In genomic region chr7:49252444-49252843, GRCm38 (mm10) we compare ENCODE assay signal across 27 mouse cellular contexts.
DNase-seq lines count a peak whose midpoint lies in the region; TF ChIP-seq lines count a peak whose summit lies in the region.
"Had no signal": no experiment of that assay in that cellular context is flagged by ENCODE, and none has a peak within 500 bp of the region (broad histone marks: within the 10 kb centered on the region; RNA-seq: fewer than 3 reads in every experiment).

No protein-coding gene starts in this region.

- H3K27me3 ChIP-seq in CH12.LX (replicated peaks), result peaks cover 60% of the 10 kb centered on the region

- no peaks in the 10 kb centered on the region for H3K79me2 ChIP-seq in CH12.LX (replicated peaks; ENCODE audit: control insufficient read depth, extremely low read depth, insufficient read depth, poor library complexity, severe bottlenecking)

- peak; percentile 54; the same call in 1 of the 2 replicates for TF ChIP-seq EP300 in CH12.LX (IDR thresholded peaks at IDR 0.05; ENCODE audit: low read length)

- dilution Hi-C loops in CH12.LX (cut with MboI; ENCODE audit: extremely low pct_ligation_motif_present, extremely low pct_unique_long_range_greater_than_20kb, low sequenced_read_pairs), result no loop called here

- H3K4me1 ChIP-seq in CH12.LX (ENCODE audit: control insufficient read depth in 1 of 2, insufficient read depth in 2 of 2), result 0 out of 4 replicates have a peak, but pooled peaks cover 0 to 2% of the 10 kb centered on the region in 2 experiments
- H3K4me1 ChIP-seq in brown adipose tissue, adult 24 weeks (ENCODE audit: control insufficient read depth, insufficient read depth, insufficient read length, low read length), result no peaks in the 10 kb centered on the region; the same call in 1 of the 2 replicates

- no peaks in the 10 kb centered on the region for H3K36me3 ChIP-seq in CH12.LX (replicated peaks in 1 of 2; ENCODE audit: control insufficient read depth in 1 of 2, insufficient read depth in 1 of 2, low read length in 1 of 2)
- H3K36me3 ChIP-seq: embryonic facial prominence, embryonic 13.5 days; forebrain, embryonic 12.5 days; heart, embryonic 13.5 days; intestine, embryonic 15.5 days; limb, embryonic 12.5 days; liver, embryonic 15.5 days; midbrain, embryonic 13.5 days; neural tube, embryonic 13.5 days had no signal

- no peak for TF ChIP-seq POLR2A in CH12.LX (IDR thresholded peaks at IDR 0.05; ENCODE audit: low read depth, low read length)

- H3K4me3 ChIP-seq in layer of hippocampus, adult 2 months, result no peak overlapping the region
- no peak overlapping the region for H3K4me3 ChIP-seq in CH12.LX (replicated peaks in 1 of 3; ENCODE audit: low read depth in 2 of 3, low read length in 2 of 3, poor library complexity in 1 of 3)
- H3K4me3 ChIP-seq in brown adipose tissue, adult 24 weeks (ENCODE audit: insufficient read depth, low read depth, low read length), result no peak overlapping the region
- H3K4me3 ChIP-seq: embryonic facial prominence, embryonic 13.5 days; forebrain, embryonic 12.5 days; heart, adult 2 months; heart, embryonic 13.5 days; intestine, embryonic 15.5 days; limb, embryonic 12.5 days; liver, embryonic 15.5 days; midbrain, embryonic 13.5 days; neural tube, embryonic 13.5 days had no signal

- no peak for TF ChIP-seq RAD21 in CH12.LX (IDR thresholded peaks at IDR 0.05; ENCODE audit: low read depth, low read length)

- H3K9me3 ChIP-seq in CH12.LX (replicated peaks; ENCODE audit: low read length), result no peaks in the 10 kb centered on the region
- H3K9me3 ChIP-seq: embryonic facial prominence, embryonic 13.5 days; forebrain, embryonic 12.5 days; heart, embryonic 13.5 days; intestine, embryonic 15.5 days; limb, embryonic 12.5 days; liver, embryonic 15.5 days; midbrain, embryonic 13.5 days; neural tube, embryonic 13.5 days had no signal

- DNase-seq in layer of hippocampus, adult 2 months (ENCODE audit: low spot score in 2 of 2), result no peak
- no peak for DNase-seq in layer of hippocampus, adult 8-10 months (ENCODE audit: low spot score in 2 of 2)
- no peak for DNase-seq in CH12.LX (ENCODE audit: extremely low read depth)
- DNase-seq in thymus, postnatal 4 days, result no peak
- DNase-seq in urinary bladder, postnatal 36 days (ENCODE audit: low spot score in 2 of 2), result no peak
- DNase-seq: adrenal gland, adult 2 months; adrenal gland, postnatal 36 days; forebrain, postnatal 0 days; heart, adult 2 months; heart, postnatal 10 days; kidney, adult 8-10 months; kidney, postnatal 4 days; lung, embryonic 14.5 days; lung, postnatal 14 days; thymus, adult 2 months; thymus, postnatal 36 days had no signal

- H3K9ac ChIP-seq in CH12.LX (ENCODE audit: insufficient read depth, low read depth), result no peak overlapping the region
- H3K9ac ChIP-seq: embryonic facial prominence, embryonic 13.5 days; forebrain, embryonic 12.5 days; forebrain, postnatal 0 days; intestine, embryonic 15.5 days; limb, embryonic 12.5 days; liver, embryonic 15.5 days; lung, embryonic 14.5 days; midbrain, embryonic 13.5 days; neural tube, embryonic 13.5 days had no signal

- H3K27ac ChIP-seq in layer of hippocampus, adult 2 months, result peak overlapping the region; percentile 57
- H3K27ac ChIP-seq in CH12.LX (ENCODE audit: insufficient read depth, low read depth), result no peak overlapping the region
- H3K27ac ChIP-seq in brown adipose tissue, adult 24 weeks (replicated peaks; ENCODE audit: low read depth, low read length), result 0 out of 2 replicates have a peak overlapping the region, but pooled peaks have one; percentile 1
- H3K27ac ChIP-seq: embryonic facial prominence, embryonic 13.5 days; forebrain, embryonic 12.5 days; heart, adult 2 months; heart, embryonic 13.5 days; hindbrain, postnatal 0 days; intestine, embryonic 15.5 days; kidney, postnatal 0 days; limb, embryonic 12.5 days; liver, embryonic 15.5 days; midbrain, embryonic 13.5 days; neural tube, embryonic 13.5 days had no signal

- TF ChIP-seq CTCF in layer of hippocampus, adult 2 months (conservative IDR thresholded peaks at IDR 0.05), result no peak
- no peak for TF ChIP-seq CTCF in CH12.LX (conservative IDR thresholded peaks at IDR 0.05 in 1 of 2, IDR thresholded peaks at IDR 0.05 in 1 of 2; ENCODE audit: low read depth in 2 of 2, low read length in 2 of 2)

- in situ Hi-C loops in CH12.LX (cut with MboI; ENCODE audit: low pct_ligation_motif_present, low pct_unique_long_range_greater_than_20kb, low sequenced_read_pairs), result loop anchor here (25.0 kb wide), 1 partner anchor 490 kb away; no protein-coding TSS in a partner anchor

- H3K4me2 ChIP-seq in CH12.LX (ENCODE audit: insufficient read depth, low read depth, poor library complexity, severe bottlenecking), result no peak overlapping the region
- H3K4me2 ChIP-seq: embryonic facial prominence, embryonic 13.5 days; forebrain, embryonic 12.5 days; heart, embryonic 13.5 days; intestine, embryonic 15.5 days; limb, embryonic 12.5 days; liver, embryonic 15.5 days; lung, embryonic 14.5 days; midbrain, embryonic 13.5 days; neural tube, embryonic 13.5 days had no signal

TF ChIP-seq in CH12.LX, 34 proteins besides CTCF, POLR2A, EP300 and RAD21:
- TF ChIP-seq SIN3A (IDR thresholded peaks at IDR 0.05; ENCODE audit: low read length), result no peak
- TF ChIP-seq POLR2AphosphoS2 (IDR thresholded peaks at IDR 0.05; ENCODE audit: low read depth, low read length), result no peak
- TF ChIP-seq MAX (IDR thresholded peaks at IDR 0.05; ENCODE audit: low read length), result no peak
- TF ChIP-seq PAX5 (IDR thresholded peaks at IDR 0.05; ENCODE audit: low read length), result no peak
- TF ChIP-seq ELF1 (IDR thresholded peaks at IDR 0.05; ENCODE audit: low read depth, low read length), result no peak
- TF ChIP-seq JUND (conservative IDR thresholded peaks at IDR 0.05; ENCODE audit: low read depth, low read length), result peak; percentile 44; the same call in 1 of the 2 replicates
- peak; percentile 37; the same call in 1 of the 2 replicates for TF ChIP-seq IRF4 (IDR thresholded peaks at IDR 0.05; ENCODE audit: low read depth, low read length)
- TF ChIP-seq NRF1 (IDR thresholded peaks at IDR 0.05; ENCODE audit: low read depth, low read length), result no peak
TF ChIP-seq in CH12.LX: peak in this region for 2.
